Mouse (Mus musculus): Measurements from ENCODE around the gene Vasp.

The Vasp gene

GRCm38 (mm10) chr7:19210010-19210409, 61.6 kb downstream of the Vasp start:
- no peak for DNase-seq (ENCODE audit: inconsistent ontology term)

- DNase-seq (ENCODE audit: inconsistent ontology term) = no peak
These were observed 62.1 kb downstream of the Vasp start for GRCm38 (mm10) chr7:19209494-19209893.

- peak; percentile 31 for DNase-seq (ENCODE audit: inconsistent ontology term)
These were observed 62.6 kb downstream of the Vasp start for GRCm38 (mm10) chr7:19208944-19209472.

- DNase-seq (ENCODE audit: inconsistent ontology term) = no peak
These were observed 63.3 kb downstream of the Vasp start for GRCm38 (mm10) chr7:19208201-19208910.
